Mouse (Mus musculus) left cerebral cortex, adult 18-20 months (tissue): ENCODE data around the gene Ndufaf4. TPM values are rescaled to one million over a fixed set of nuclear protein-coding genes. Genes with fewer than 3 reads are reported as not detected.
"Not testable (repeated sequence)": the region's sequence is repeated elsewhere in the genome, so short reads cannot be mapped to it uniquely, and the experiment has no call there.

Experiments used
- DNase-seq, 2 experiments: peaks; one replicate each; pipeline ENCODE4 v3.0.0; 2021 to 2022; ENCODE audit warnings: low spot score in 2 of 2, mixed read lengths in 1 of 2
- long read RNA-seq, 2 experiments: library from polyadenylated mRNA; stranded (forward); transcript quantifications; one replicate each; pipeline ENCODE4 v2.0.0; 2021
- total RNA-seq, 2 experiments: library from RNA; stranded (reverse); gene quantifications; 2 replicates each; pipeline ENCODE4 v1.2.3; 2021

The Ndufaf4 gene
- 10 to 100 TPM; 34.7 to 36.0 TPM for total RNA-seq
- long read RNA-seq, experiment 1, transcript Ndufaf4-201 (3 exons, 3,632 nt): major isoform, 39 of 66 reads
- long read RNA-seq, experiment 1, transcript Ndufaf4-202 (2 exons, 2,358 nt): minor isoform, 21 of 66 reads
- long read RNA-seq, experiment 1, partial matches to known transcripts: 0 of 66 reads
- long read RNA-seq, experiment 1, other reads (novel, unspliced or antisense): 6 of 66 reads
- long read RNA-seq, experiment 2, transcript Ndufaf4-202 (2 exons, 2,358 nt): minor isoform, 16 of 58 reads
- long read RNA-seq, experiment 2, transcript Ndufaf4-201 (3 exons, 3,632 nt): major isoform, 35 of 58 reads
- long read RNA-seq, experiment 2, partial matches to known transcripts: 0 of 58 reads
- long read RNA-seq, experiment 2, other reads (novel, unspliced or antisense): 6 of 58 reads

- DNase-seq: peak; percentile 99
Observed at GRCm38 (mm10) chr4:24897851-24898515, at the start of gene Ndufaf4. Gene Ndufaf4, plus strand, starts transcription at chr4:24898083.

- DNase-seq: peak; percentile 79 to 90
Observed at GRCm38 (mm10) chr4:24850401-24851325, 47.2 kb upstream of the Ndufaf4 start, which contains the start of gene Klhl32. Gene Klhl32, minus strand, starts transcription at chr4:24851124.

- DNase-seq: no peak
Observed at GRCm38 (mm10) chr4:24865691-24866090, 32.2 kb upstream of the Ndufaf4 start.

GRCm38 (mm10) chr4:24869230-24869629 is 28.7 kb upstream of the Ndufaf4 start:
- DNase-seq: no peak

GRCm38 (mm10) chr4:24889386-24889785 is 8.5 kb upstream of the Ndufaf4 start:
- not testable (repeated sequence) for DNase-seq

GRCm38 (mm10) chr4:24892293-24892692 is 5.6 kb upstream of the Ndufaf4 start:
- not testable (repeated sequence) for DNase-seq

GRCm38 (mm10) chr4:24894625-24895024 is 3.3 kb upstream of the Ndufaf4 start:
- no peak for DNase-seq

- peak in 1 of 2 experiments; percentile 22 for DNase-seq
Observed at GRCm38 (mm10) chr4:24896829-24897228, 1.1 kb upstream of the Ndufaf4 start.

GRCm38 (mm10) chr4:24897351-24897750 is 532 bp upstream of the Ndufaf4 start:
- DNase-seq: no peak

GRCm38 (mm10) chr4:24898636-24899035 is 753 bp downstream of the Ndufaf4 start:
- DNase-seq: no peak

- no peak for DNase-seq
Observed at GRCm38 (mm10) chr4:24899146-24899545, 1.3 kb downstream of the Ndufaf4 start.

- no peak for DNase-seq
Observed at GRCm38 (mm10) chr4:24907745-24908144, 9.9 kb downstream of the Ndufaf4 start.

- DNase-seq: no peak
Observed at GRCm38 (mm10) chr4:24915631-24916030, 17.7 kb downstream of the Ndufaf4 start.

- DNase-seq: no peak
Observed at GRCm38 (mm10) chr4:24920006-24920577, 22.2 kb downstream of the Ndufaf4 start.

- DNase-seq: no peak
Observed at GRCm38 (mm10) chr4:24924726-24925125, 26.8 kb downstream of the Ndufaf4 start.

- DNase-seq: no peak
Observed at GRCm38 (mm10) chr4:24928260-24928780, 30.4 kb downstream of the Ndufaf4 start.

GRCm38 (mm10) chr4:24928926-24929325 is 31.0 kb downstream of the Ndufaf4 start:
- no peak for DNase-seq

- DNase-seq: peak; percentile 23 to 50
Observed at GRCm38 (mm10) chr4:24942728-24943424, 45.0 kb downstream of the Ndufaf4 start.
